Mouse (Mus musculus) cerebellum, postnatal 25 days (tissue): ENCODE results near the gene Plxna4.

ENCODE experiments used
- DNase-seq, 2 experiments: peaks; one replicate each; pipeline ENCODE4 v3.0.0; 2021; ENCODE audit warnings: mixed read lengths in 2 of 2

Plxna4 gene

DNA sequence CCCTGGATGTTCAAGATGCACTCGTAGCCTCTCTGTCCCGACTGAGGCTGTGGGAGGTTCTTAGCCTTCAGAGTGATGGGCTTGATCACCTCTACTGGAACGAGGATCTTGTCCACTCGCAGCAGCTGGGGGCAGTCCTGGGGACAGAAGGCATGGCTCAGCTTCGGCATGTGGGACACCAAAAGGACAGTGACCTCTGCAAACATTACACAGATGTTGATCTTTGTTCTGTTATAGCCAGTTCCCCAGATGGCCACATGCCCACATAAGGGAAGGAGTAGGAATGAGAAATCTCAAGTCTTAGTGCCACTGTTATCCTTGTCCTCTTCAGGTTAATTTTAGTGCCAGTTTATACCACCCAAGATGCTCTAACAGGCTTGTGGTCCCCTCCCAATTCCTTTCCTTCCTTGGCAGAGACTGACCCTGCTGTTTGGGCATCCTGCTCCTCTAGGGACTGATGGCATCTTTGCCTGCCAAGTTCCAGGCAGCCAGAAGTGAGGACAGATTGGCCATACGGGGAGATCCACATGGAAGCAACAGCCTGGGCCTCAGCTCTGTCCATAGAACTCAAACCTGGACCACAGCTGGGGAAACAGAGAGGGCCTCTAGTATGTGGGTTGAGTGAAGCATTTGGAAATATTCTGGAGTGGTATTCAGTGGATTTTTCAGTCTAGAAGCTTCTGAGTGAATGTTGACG lies 363.8 kb downstream of the Plxna4 start:
- DNase-seq, result peak in 1 of 2 experiments; percentile 28

- DNase-seq, result peak in 1 of 2 experiments; percentile 23
Measured at GRCm38 (mm10) chr6:32220765-32221164, 367.2 kb downstream of the Plxna4 start.

DNA sequence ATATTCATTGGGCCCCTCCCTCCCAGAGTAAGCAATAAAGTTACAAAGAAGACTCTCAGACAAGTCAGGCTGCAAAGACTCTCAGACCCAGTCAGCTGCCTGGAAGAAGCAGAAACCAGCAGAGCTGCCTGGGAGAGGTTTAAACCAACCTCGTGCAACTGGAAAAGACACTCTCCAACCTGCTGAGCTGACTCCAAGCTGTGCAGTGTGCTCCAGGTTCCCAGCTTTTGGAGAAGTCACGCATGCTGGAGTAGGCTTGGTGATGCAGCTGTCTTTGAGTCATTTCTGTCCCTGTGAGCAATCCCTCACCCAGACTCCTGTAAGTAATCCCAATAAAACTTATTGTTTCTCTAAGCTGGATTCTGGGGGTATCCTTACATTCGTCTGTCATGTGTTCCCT lies 369.4 kb downstream of the Plxna4 start:
- DNase-seq, result no peak

DNA sequence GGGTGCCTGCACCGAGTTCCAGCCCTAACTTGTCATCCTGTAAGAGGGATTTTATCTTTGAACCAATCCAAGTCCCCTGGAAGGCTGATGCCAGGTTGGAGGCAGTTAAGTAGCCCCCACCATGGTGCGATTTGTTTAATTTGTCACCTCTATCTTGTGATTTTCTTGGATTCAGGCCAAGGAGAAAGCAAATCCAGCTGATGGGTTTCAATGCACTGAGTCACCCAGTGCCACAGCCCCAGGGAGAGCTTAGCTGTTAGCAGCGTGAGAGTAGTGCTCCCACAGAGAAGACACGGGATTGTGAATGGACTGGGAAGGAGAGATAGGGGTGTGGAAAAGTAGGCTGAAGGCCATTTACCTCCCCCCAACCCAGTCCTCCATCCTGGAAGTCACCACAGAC lies 375.6 kb downstream of the Plxna4 start:
- DNase-seq, result no peak

DNA sequence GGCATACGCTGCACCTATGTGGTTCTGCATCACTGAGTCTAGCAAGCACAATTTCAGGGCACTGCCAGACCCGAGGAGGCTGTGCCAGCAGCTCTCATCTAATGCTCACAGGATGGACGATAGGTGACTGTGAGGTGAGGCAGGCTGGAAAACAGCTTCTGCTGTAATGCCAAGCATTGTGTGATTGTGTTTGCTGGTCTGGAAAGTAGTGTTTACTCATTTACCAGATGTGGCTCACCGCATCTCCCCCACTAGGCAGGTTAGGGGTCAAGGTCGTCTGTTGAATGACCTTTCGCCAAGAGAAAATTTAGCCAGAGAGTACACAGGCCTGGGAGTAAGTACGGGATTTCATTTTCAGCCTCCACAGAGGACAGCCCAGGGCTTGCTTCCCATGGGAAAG lies 377.9 kb downstream of the Plxna4 start:
- peak in 1 of 2 experiments; percentile 36 for DNase-seq

DNA sequence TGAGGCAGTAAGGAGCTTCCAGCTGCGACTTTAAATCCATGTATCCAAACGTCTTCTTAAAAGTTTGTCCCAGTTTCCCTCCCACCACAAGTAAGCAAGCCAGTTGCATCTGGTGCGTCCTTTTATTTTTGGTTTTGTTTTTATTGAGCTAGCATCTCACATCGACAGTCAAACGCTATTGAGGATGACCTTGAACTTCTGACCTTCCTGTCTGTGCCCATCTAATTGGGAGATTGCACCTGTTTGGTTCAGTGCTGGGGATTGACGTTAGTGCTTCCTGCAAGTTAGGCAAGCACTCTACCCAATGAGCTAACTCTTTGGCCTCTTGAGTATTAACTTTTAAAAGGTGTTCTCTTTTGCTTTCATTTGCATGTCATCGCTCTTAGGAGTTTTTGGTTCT lies 379.0 kb downstream of the Plxna4 start:
- DNase-seq, result no peak

GRCm38 (mm10) chr6:32204253-32204652 lies 383.7 kb downstream of the Plxna4 start:
- DNase-seq, result no peak

DNA sequence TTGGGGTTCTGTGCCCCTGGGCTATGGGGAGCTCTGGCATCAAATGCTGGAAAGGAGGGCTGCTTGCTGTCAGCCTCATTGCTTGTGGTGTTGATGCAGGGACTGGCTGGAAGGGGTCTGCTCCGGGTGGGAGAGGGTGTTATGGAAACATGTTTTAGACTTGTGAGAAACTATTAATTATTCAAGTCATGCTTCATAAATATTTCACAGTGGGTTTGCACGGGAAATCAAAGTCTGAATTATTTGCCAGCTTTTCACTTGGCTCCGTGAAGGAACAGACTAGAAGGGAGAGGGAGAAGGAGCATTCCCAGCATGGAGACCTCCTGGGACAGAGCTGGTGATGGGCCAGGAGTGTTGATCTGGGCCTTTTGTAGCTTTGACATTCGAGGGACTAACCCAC lies 384.6 kb downstream of the Plxna4 start:
- no peak for DNase-seq

GRCm38 (mm10) chr6:32202664-32203192 lies 385.3 kb downstream of the Plxna4 start:
- no peak for DNase-seq

DNA sequence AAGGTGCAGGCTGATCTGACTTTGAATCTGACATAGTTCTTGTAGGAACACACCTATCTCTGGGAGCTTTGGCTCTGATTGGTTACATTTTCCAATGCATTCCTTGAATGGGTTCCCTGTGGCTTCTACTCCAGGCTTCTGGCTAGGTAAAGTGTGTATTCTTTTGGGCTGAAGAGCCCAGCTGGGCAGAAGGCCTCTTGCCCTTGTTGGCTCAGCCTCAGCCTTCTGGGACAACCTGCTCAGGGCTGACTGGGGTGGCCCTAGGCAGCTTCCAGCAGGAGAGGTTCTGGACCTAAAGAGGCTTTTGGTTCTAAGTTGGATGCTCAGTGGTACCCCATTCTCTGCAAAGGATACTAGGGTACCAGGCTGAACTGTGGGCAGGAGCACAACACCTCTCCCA lies 386.5 kb downstream of the Plxna4 start:
- DNase-seq, result peak; percentile 55 to 61

GRCm38 (mm10) chr6:32199616-32200015 lies 388.4 kb downstream of the Plxna4 start:
- DNase-seq, result peak; percentile 65 to 73

- no peak for DNase-seq
Measured at GRCm38 (mm10) chr6:32196913-32197312, 391.1 kb downstream of the Plxna4 start.

- peak; percentile 55 to 78 for DNase-seq
Measured at GRCm38 (mm10) chr6:32193046-32193445, 394.9 kb downstream of the Plxna4 start.

- DNase-seq, result no peak
Measured at GRCm38 (mm10) chr6:32184402-32184985, 403.5 kb downstream of the Plxna4 start.

DNA sequence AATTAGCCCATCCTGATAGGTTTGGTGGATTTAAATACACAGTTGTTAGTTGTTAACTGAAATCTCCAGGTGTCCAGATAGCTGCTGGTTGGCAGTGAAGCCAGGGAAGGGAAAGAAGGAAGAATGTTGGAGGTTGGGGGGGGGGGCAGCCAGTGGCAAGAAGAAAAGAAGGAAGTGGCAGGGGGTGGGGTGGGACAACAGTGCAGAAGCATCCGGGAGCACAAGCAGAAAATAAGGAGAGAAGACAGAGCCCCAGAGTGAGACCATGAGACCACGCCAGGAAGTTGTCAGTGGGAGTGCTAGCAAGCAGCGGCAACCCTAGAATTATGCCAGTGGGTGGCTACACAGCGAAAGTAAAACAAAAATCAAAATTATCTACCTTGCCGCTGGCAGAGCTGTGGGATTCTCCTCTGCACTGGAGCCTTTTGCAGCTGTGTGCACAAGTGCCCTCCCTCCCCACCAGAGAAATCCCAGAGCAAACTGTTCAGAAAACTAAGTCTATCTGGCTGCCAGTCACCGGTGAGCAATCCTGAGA lies 404.3 kb downstream of the Plxna4 start:
- DNase-seq, result no peak

DNA sequence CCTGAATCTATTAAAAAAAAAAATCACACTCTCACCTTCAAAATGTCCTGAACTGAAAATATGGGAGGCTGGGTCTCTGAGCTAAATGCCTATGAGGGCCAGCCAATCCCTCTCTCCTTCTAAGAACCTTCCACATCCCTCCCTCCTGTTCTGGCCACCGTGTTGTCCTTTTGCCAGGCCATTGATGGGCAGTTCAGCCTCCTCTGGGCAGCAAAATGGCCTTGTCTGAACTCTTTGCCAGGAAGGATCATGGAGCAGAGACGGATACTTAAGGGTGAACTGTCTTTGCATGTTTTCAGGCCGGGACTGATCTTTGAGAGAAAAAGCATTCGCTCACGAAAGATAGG lies 408.0 kb downstream of the Plxna4 start:
- DNase-seq, result no peak

- no peak for DNase-seq
Measured at GRCm38 (mm10) chr6:32179346-32180011, 408.5 kb downstream of the Plxna4 start.

DNA sequence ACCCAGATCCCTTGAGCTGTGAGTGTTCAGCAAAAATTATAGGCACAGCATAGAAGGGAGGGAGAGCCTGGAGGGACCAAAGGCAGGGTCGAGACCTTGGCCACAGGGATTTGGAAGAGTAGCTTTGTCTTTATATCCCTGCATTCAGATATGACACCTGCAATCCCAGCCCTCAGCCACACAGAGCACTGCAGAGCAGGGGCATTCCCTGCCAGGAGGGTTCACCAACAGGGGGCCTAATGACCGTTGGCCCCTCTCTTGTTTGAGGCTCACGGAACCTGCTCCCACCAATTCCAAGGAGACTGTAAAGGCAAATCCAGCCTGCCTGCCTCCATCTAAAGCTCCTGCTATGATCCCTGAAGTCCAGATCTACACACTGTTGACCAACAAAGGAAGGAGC lies 410.1 kb downstream of the Plxna4 start:
- no peak for DNase-seq

- DNase-seq, result peak; percentile 30 to 45
Measured at GRCm38 (mm10) chr6:32167725-32168124, 420.3 kb downstream of the Plxna4 start.

GRCm38 (mm10) chr6:32160370-32160769 lies 427.6 kb downstream of the Plxna4 start:
- no peak for DNase-seq

- DNase-seq, result no peak
Measured at GRCm38 (mm10) chr6:32159931-32160330, 428.1 kb downstream of the Plxna4 start.

DNA sequence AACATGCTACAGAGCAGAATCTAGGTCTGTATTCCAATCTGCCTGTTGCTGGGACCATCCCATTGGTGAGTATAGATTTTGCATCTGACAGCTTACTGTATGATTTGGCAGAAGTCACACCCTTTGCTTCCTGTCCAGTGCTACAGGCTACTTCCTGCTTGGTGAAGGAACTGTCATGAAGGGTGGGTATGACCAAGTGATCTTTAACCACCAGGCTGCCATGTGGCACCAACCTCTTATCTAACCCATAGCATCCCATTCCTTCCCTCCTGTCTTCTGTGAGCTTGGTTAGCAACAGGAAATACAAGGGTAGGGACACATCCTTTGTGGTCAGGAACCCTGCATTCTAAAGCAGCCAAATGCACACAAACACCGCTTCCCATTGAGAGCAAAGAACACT lies 429.6 kb downstream of the Plxna4 start:
- no peak for DNase-seq

DNA sequence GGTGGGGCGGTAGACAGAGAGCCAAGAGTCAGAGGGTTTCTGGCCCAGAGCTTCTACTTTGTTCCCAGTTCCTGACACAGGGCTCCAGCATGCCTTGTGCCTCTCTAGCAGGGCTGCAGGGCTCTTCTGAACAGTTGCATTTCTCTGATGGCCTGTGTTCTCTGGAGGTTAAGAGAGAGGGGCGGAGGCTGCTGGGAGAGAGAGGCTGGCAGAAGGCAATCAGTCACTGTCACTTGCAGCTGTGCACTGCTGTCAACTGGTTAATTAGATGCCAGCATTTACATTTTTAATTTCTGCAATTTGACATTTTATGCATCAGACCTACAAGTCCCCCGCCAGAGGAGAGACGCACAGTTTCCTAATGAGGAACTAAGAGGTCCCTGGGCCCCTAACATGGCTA lies 434.8 kb downstream of the Plxna4 start:
- DNase-seq, result no peak

GRCm38 (mm10) chr6:32150836-32151235 lies 437.2 kb downstream of the Plxna4 start:
- no peak for DNase-seq
